Mouse (Mus musculus): Measurements from ENCODE around the gene Olfr1337. TPM values are rescaled to one million over a fixed set of nuclear protein-coding genes. Genes with fewer than 3 reads are reported as not detected.
"Not testable (repeated sequence)": the region's sequence is repeated elsewhere in the genome, so short reads cannot be mapped to it uniquely, and the experiment has no call there.

The Olfr1337 gene
- polyA plus RNA-seq (2012; rRNA removed), result 0.42 TPM in 1 of 2 replicates, not detected in the other

GRCm38 (mm10) chr4:118782486-118782885 is at the start of gene Olfr1337:
Gene Olfr1337 (minus strand): TSS chr4:118782586.
- DNase-seq (ENCODE audit: low read depth), result no peak

GRCm38 (mm10) chr4:118818921-118819320 is 36.5 kb upstream of the Olfr1337 start:
- DNase-seq (ENCODE audit: low read depth), result peak; percentile 37

DNA sequence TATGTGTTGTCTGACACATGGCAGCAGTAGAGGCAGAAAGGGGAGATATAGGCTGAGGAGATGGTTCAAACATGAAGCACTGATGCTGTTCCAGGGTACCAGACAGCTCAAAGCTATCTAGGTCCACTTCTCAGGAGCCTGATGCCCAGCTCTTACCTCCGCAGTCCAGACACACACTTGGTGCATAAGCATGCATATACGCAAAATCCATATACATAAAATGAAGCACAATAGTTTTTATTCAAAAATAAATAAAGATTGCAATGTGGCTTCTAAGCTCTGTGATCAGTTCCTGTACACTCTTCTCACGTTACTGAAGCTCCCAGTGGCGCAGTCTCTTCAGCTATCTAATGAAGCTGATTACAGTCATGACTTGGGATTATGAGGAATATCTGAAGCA is 27.5 kb upstream of the Olfr1337 start, which contains the start of gene Olfr1335:
Gene Olfr1335 (minus strand): TSS at position 101 of the 400 bp plus-strand sequence.
- DNase-seq (ENCODE audit: low read depth), result no peak

- DNase-seq (ENCODE audit: low read depth), result not testable (repeated sequence)
Observed at GRCm38 (mm10) chr4:118792796-118793195, 10.4 kb upstream of the Olfr1337 start.

DNA sequence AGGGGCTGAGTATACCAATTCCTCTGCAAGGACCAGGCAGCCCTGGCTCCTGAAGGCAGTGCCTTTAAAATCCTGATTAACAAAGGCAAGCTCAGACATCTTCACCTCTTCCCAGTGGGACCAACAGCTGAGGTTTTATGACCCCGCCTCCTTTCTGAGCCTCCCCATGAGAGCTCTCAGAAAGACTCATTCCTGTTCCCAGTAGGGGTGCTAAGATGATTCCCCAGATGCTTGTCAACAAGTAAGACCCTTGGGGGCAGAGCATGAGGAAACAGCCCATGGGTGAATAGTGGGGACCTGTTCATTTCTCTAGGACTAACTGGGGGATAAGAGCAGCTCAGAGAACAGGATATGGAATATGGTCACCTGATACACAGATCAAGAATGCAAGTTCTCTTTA is 23.7 kb downstream of the Olfr1337 start, which contains the start of gene Olfr1338:
Gene Olfr1338 (minus strand): TSS at position 101 of the 400 bp plus-strand sequence.
- DNase-seq (ENCODE audit: low read depth), result no peak

- DNase-seq (ENCODE audit: low read depth), result no peak
Observed at GRCm38 (mm10) chr4:118741881-118742280, 40.5 kb downstream of the Olfr1337 start.

GRCm38 (mm10) chr4:118740988-118741698 is 41.2 kb downstream of the Olfr1337 start:
- no peak for DNase-seq (ENCODE audit: low read depth)

DNA sequence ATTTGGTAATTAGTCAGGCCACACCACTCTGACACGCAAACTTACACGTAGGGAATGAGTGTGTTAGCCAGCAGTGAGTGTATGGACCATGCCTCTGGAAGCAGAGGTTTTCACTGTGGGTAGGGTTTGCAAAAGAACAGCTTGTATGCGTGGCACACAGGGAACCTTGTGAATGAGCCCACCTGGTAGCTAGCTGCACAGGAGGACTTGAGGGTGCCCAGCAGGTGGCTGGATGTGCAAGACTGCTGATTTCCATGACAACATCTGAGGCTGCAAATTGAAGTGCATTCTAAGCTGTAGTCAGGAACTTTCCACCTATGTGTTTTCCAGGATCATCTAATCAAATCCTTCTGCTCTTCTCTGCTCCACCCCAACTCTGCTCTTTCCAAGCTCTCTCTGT is 42.8 kb downstream of the Olfr1337 start:
- no peak for DNase-seq (ENCODE audit: low read depth)

- DNase-seq (ENCODE audit: low read depth), result no peak
Observed at GRCm38 (mm10) chr4:118731875-118732274, 50.5 kb downstream of the Olfr1337 start, which contains the start of gene Olfr1339. Gene Olfr1339 (plus strand): TSS chr4:118732175.

Other genes starting within 250 kb of the Olfr1337 start
- 25.1 and 25.7 TPM in 2 replicates for gene Tmem125, start 238.5 kb downstream of the Olfr1337 start, polyA plus RNA-seq (2012; rRNA removed)
- gene Cfap57, start 161.8 kb downstream of the Olfr1337 start, polyA plus RNA-seq (2012; rRNA removed), result 0.30 and 0.71 TPM in 2 replicates
- 16.8 and 22.0 TPM in 2 replicates for gene Ebna1bp2, start 161.8 kb downstream of the Olfr1337 start, polyA plus RNA-seq (2012; rRNA removed)
- gene Olfr62, start 123.6 kb downstream of the Olfr1337 start, polyA plus RNA-seq (2012; rRNA removed), result not detected in 2 replicates
- 0.11 and 0.25 TPM in 2 replicates for gene Olfr1342, start 89.8 kb downstream of the Olfr1337 start, polyA plus RNA-seq (2012; rRNA removed)
- gene Olfr1341, start 79.1 kb downstream of the Olfr1337 start, polyA plus RNA-seq (2012; rRNA removed), result 0.25 and 0.53 TPM in 2 replicates
- not detected in 2 replicates for gene Olfr1340, start 62.4 kb downstream of the Olfr1337 start, polyA plus RNA-seq (2012; rRNA removed)
- not detected in 2 replicates for gene Olfr1339, start 50.4 kb downstream of the Olfr1337 start, polyA plus RNA-seq (2012; rRNA removed)
- gene Olfr1338, start 23.8 kb downstream of the Olfr1337 start, polyA plus RNA-seq (2012; rRNA removed), result 8.5 and 10.8 TPM in 2 replicates
- not detected in 2 replicates for gene Olfr1335, start 27.4 kb upstream of the Olfr1337 start, polyA plus RNA-seq (2012; rRNA removed)
- not detected in 2 replicates for gene Olfr1333, start 53.7 kb upstream of the Olfr1337 start, polyA plus RNA-seq (2012; rRNA removed)
- not detected in 2 replicates for gene Olfr1331, start 82.1 kb upstream of the Olfr1337 start, polyA plus RNA-seq (2012; rRNA removed)
- 0.36 TPM in 1 of 2 replicates, not detected in the other for gene Olfr1330, start 106.0 kb upstream of the Olfr1337 start, polyA plus RNA-seq (2012; rRNA removed)
- not detected in 2 replicates for gene Olfr1329, start 134.9 kb upstream of the Olfr1337 start, polyA plus RNA-seq (2012; rRNA removed)
- gene Olfr1328, start 156.0 kb upstream of the Olfr1337 start, polyA plus RNA-seq (2012; rRNA removed), result not detected in 2 replicates
- 0.35 and 0.42 TPM in 2 replicates for gene Lao1, start 179.0 kb upstream of the Olfr1337 start, polyA plus RNA-seq (2012; rRNA removed)